Mouse (Mus musculus): Measurements from ENCODE around the gene Gm43191. TPM values are rescaled to one million over a fixed set of nuclear protein-coding genes. Genes with fewer than 3 reads are reported as not detected.
"Not testable (repeated sequence)": the region's sequence is repeated elsewhere in the genome, so short reads cannot be mapped to it uniquely, and the experiment has no call there.

Gene Gm43191
- polyA plus RNA-seq, 1 experiment from 2014 or later, result not detected

DNA sequence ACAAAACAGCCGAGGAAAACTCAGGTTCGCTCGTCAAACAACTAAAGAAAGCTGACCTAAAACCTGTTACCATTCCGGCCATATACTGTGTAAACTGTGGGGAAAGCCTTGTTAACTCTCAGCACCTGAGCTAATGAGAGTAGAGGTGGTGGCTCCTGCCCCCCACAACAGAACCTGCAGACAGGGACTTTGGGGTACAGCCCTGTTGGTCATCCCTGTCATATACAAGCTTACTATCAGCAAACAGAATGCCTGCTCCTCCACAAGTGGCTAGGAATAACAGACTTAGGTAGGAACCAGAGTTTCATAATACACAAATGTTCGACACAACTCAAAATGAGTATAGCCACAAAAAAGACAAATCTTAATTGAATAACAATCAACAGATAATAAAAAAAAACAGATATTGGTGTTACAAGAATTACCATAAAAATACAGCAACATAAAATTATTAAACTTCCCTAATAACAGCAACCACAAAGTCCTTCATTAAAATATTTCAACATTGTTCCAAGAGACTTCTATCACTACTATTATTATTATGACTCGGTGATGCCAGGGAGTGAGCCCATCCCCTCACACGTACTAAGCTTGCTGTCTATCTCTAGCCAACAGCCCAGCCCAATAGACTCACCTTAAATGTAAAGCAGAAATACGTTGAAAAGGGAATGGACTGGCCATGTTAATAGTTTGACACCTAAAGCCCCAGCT, 14.1 kb upstream of the Gm43191 start:
- Histone ChIP-seq H3K9me3 (replicated peaks; ENCODE audit: control insufficient read depth, low read length) (no peaks in the 10 kb centered on the region), H3K4me3 (replicated peaks; ENCODE audit: low read length) (no peak overlapping the region), H3K27ac (ENCODE audit: low read length) (no peak overlapping the region), H3K27me3 (ENCODE audit: control insufficient read depth, insufficient read depth, low read length) (no peaks in the 10 kb centered on the region), H3K36me3 (ENCODE audit: control insufficient read depth, insufficient read depth, low read length) (no peaks in the 10 kb centered on the region), H3K4me2 (ENCODE audit: low read depth, low read length) (no peak overlapping the region), H3K4me1 (ENCODE audit: control insufficient read depth, insufficient read depth, low read length) (peaks cover 5% of the 10 kb centered on the region; the same call in 1 of the 2 replicates), H3K9ac (ENCODE audit: low read length) (no peak overlapping the region)
- ATAC-seq (ENCODE audit: insufficient read depth, low FRiP score), result no peak
- 82% methylated on average over 8 of the region's 8 CpGs for WGBS

DNA sequence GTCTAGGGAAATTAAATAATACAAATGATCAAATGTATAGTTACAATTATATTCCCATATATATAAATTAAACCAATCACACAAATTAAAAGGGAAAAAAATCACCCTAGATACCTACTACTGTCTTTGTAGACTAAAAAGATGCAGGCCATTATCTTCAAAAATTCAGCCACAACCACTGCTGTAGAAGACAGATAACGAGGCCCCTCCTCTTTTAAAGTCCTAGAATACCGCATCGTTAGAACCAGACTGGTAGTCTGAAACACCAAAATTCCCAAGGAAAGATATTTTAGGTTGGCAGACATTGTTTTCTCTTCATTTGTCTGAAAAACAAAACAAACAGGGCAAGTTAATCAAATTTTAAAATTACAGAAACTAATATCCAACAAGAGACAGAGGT, 13.3 kb upstream of the Gm43191 start:
- ATAC-seq (ENCODE audit: insufficient read depth, low FRiP score), result no peak
- no peak overlapping the region for H3K27ac ChIP-seq (ENCODE audit: low read length)
- 90% methylated on average over 3 of the region's 3 CpGs for WGBS

DNA sequence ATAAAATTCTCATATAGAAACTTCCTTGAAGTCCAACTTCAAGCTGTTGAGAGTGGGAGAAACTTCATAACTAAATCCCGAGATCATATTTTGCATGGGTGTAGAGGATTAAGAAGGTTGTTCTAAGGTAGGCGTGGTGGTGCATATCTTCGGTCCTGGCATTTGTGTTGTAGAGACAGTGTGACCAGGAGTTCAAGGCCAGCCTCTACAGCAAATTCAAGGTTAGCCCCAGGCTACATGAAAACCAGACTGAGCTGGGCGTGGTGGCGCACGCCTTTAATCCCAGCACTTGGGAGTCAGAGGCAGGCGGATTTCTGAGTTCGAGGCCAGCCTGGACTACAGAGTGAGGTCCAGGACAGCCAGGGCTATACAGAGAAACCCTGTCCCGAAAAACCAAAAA, 16.8 kb downstream of the Gm43191 start:
- 88% methylated on average over 9 of the region's 9 CpGs for WGBS
- H3K36me3 ChIP-seq (ENCODE audit: control insufficient read depth, insufficient read depth, low read length); H3K27ac ChIP-seq (ENCODE audit: low read length); H3K4me2 ChIP-seq (ENCODE audit: low read depth, low read length); H3K4me3 ChIP-seq (replicated peaks; ENCODE audit: low read length); ATAC-seq (ENCODE audit: insufficient read depth, low FRiP score); H3K27me3 ChIP-seq (ENCODE audit: control insufficient read depth, insufficient read depth, low read length); H3K9ac ChIP-seq (ENCODE audit: low read length); H3K9me3 ChIP-seq (replicated peaks; ENCODE audit: control insufficient read depth, low read length): not testable (repeated sequence)
- H3K4me1 ChIP-seq (ENCODE audit: control insufficient read depth, insufficient read depth, low read length), result peaks cover 15% of the 10 kb centered on the region; the same call in 1 of the 2 replicates

More for the DNA sequence above, 13.3 kb upstream of the Gm43191 start:
- Histone ChIP-seq H3K4me1 (ENCODE audit: control insufficient read depth, insufficient read depth, low read length) (peaks cover 5% of the 10 kb centered on the region; the same call in 1 of the 2 replicates), H3K4me2 (ENCODE audit: low read depth, low read length) (no peak overlapping the region), H3K4me3 (replicated peaks; ENCODE audit: low read length) (no peak overlapping the region), H3K27me3 (ENCODE audit: control insufficient read depth, insufficient read depth, low read length) (no peaks in the 10 kb centered on the region), H3K9me3 (replicated peaks; ENCODE audit: control insufficient read depth, low read length) (no peaks in the 10 kb centered on the region), H3K9ac (ENCODE audit: low read length) (no peak overlapping the region), H3K36me3 (ENCODE audit: control insufficient read depth, insufficient read depth, low read length) (no peaks in the 10 kb centered on the region)

DNA sequence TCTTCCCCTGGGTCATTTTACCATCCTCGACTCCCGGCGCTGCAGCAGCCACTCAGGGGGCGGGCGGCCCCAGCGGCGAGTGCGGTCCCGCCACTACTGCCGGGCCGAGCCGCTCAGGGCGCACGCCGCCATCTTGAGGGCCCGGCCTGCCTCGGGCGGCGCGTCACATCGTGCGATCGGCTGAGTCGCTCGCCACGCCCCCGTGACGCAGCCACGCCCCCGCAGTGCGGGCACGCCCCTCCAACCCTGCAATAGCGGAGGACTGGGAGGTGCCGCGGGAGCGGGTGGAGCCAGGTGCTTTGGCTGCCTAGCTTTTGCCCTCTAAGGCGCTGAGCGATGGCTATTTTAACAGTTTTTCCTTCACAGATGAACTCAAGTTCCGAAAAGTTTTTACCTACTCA, 18.6 kb downstream of the Gm43191 start, which contains the start of gene Mfsd14a:
TSS of gene Mfsd14a (minus strand) at position 215 of the 401 bp plus-strand sequence.
- Histone ChIP-seq H3K4me2 (ENCODE audit: low read depth, low read length) (peak within 1 kb of the TSS; percentile 81), H3K4me3 (replicated peaks; ENCODE audit: low read length) (peak within 1 kb of the TSS; percentile 82), H3K4me1 (ENCODE audit: control insufficient read depth, insufficient read depth, low read length) (peaks cover 19% of the 10 kb centered on the region; the same call in 1 of the 2 replicates), H3K9me3 (replicated peaks; ENCODE audit: control insufficient read depth, low read length) (no peaks in the 10 kb centered on the region), H3K27me3 (ENCODE audit: control insufficient read depth, insufficient read depth, low read length) (no peaks in the 10 kb centered on the region), H3K36me3 (ENCODE audit: control insufficient read depth, insufficient read depth, low read length) (no peaks in the 10 kb centered on the region), H3K9ac (ENCODE audit: low read length) (peak within 1 kb of the TSS; percentile 92), H3K27ac (ENCODE audit: low read length) (peak within 1 kb of the TSS; percentile 91)
- ATAC-seq (ENCODE audit: insufficient read depth, low FRiP score), result peak; percentile 100
- WGBS, result under 1% methylated on average over 38 of the region's 39 CpGs

DNA sequence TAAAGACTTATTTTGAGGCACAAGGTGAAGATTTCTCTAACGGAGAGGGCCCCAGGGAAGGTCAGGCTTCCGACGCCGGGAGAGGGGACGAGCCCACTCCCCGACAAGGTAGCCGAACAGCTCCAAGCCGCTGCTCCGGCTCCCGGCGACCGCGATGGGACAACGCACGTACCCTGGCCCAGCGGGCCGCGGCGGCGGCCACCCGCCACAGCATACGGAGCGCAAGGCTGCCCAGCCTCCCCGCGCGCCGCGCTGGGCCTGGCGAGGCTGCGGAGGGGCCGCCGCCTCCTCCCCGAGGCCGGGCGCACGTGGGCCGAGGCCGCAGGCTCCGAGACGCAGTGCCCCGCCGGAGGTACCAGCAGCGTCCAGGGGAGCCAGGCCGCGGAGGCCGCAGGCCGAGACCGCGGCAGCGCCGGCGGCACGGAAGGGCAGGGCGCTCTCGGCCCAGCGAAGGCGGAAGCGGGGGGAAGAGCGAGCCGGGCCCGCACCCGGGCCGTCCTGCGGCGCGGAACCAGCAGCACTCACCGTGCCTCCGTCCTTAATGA, 19.1 kb downstream of the Gm43191 start:
- H3K4me3 ChIP-seq (replicated peaks; ENCODE audit: low read length), result peak overlapping the region; percentile 82
- peak overlapping the region; percentile 81 for H3K4me2 ChIP-seq (ENCODE audit: low read depth, low read length)
- no peaks in the 10 kb centered on the region for H3K36me3 ChIP-seq (ENCODE audit: control insufficient read depth, insufficient read depth, low read length)
- ATAC-seq (ENCODE audit: insufficient read depth, low FRiP score), result peak; percentile 83
- H3K9me3 ChIP-seq (replicated peaks; ENCODE audit: control insufficient read depth, low read length), result no peaks in the 10 kb centered on the region
- under 1% methylated on average over 64 of the region's 68 CpGs for WGBS
- peak overlapping the region; percentile 92 for H3K9ac ChIP-seq (ENCODE audit: low read length)
- no peaks in the 10 kb centered on the region for H3K27me3 ChIP-seq (ENCODE audit: control insufficient read depth, insufficient read depth, low read length)
- peaks cover 19% of the 10 kb centered on the region for H3K4me1 ChIP-seq (ENCODE audit: control insufficient read depth, insufficient read depth, low read length)
- H3K27ac ChIP-seq (ENCODE audit: low read length), result peak overlapping the region; percentile 91

DNA sequence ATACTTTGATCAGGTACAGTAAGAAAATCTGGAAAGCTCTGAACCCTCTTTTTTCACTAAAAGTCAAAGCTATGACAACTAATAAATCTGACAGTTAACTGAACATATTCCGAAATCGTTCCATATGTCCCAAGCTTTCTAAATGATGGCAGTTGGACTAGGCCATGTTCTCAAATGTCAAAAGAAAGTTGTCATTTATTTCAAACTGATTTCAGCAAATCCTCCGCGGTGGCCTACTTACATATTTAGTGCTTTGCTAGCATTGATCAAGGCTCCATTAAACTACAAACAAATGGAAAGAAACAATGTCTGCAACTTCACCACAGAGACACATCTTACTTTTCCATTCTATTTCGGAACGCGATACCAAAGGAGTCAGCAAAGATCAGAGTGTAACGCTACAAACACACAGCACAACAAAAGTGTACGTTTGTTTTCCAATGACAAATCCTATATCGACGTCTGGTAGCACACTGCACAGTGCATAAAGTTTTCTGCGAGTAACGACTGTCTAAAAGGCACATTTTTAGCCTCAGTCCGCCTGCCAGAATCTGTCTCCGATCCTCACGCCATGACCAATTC, 19.7 kb downstream of the Gm43191 start:
- no peak for ATAC-seq (ENCODE audit: insufficient read depth, low FRiP score)
- H3K27me3 ChIP-seq (ENCODE audit: control insufficient read depth, insufficient read depth, low read length), result no peaks in the 10 kb centered on the region

DNA sequence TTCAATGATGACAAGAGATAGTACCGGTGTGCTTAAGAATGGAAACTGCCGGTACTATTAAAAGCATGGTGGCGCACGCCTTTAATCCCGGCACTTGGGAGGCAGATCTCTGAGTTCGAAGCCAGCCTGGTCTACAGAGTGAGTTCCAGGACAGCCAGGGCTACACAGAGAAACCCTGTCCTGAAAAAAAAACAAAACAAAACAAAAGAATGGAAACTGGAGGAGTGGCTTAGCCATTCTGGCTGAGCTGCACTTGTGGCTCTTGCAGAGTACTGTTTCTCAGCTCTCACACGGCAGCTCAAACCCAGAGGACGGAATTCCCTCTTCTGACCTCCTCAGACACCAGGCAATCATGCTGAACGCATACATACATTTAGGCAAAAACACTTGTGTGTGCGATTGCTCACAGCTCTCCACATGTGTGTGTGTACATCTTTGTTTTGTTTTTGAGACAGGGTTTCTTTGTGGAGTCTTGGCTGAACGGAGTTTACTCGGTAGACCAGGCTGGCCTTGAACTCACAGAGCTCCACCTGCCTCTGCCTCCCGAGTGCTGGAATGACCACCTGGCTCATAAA, 21.1 kb downstream of the Gm43191 start:
- no peaks in the 10 kb centered on the region for H3K9me3 ChIP-seq (replicated peaks; ENCODE audit: control insufficient read depth, low read length)
- H3K36me3 ChIP-seq (ENCODE audit: control insufficient read depth, insufficient read depth, low read length), result no peaks in the 10 kb centered on the region
- no peak overlapping the region for H3K4me3 ChIP-seq (replicated peaks; ENCODE audit: low read length)
- H3K4me2 ChIP-seq (ENCODE audit: low read depth, low read length), result 0 out of 2 replicates have a peak overlapping the region, but pooled peaks have one; percentile 81
- no peak overlapping the region for H3K9ac ChIP-seq (ENCODE audit: low read length)
- WGBS, result 81% methylated on average over 13 of the region's 13 CpGs
- no peak overlapping the region for H3K27ac ChIP-seq (ENCODE audit: low read length)
- H3K27me3 ChIP-seq (ENCODE audit: control insufficient read depth, insufficient read depth, low read length), result no peaks in the 10 kb centered on the region
- ATAC-seq (ENCODE audit: insufficient read depth, low FRiP score), result no peak
- peaks cover 19% of the 10 kb centered on the region for H3K4me1 ChIP-seq (ENCODE audit: control insufficient read depth, insufficient read depth, low read length)

More for the DNA sequence above, 19.7 kb downstream of the Gm43191 start:
- Histone ChIP-seq H3K9me3 (replicated peaks; ENCODE audit: control insufficient read depth, low read length) (no peaks in the 10 kb centered on the region), H3K27ac (ENCODE audit: low read length) (peak overlapping the region; percentile 91), H3K36me3 (ENCODE audit: control insufficient read depth, insufficient read depth, low read length) (no peaks in the 10 kb centered on the region), H3K4me3 (replicated peaks; ENCODE audit: low read length) (peak overlapping the region; percentile 82), H3K4me2 (ENCODE audit: low read depth, low read length) (peak overlapping the region; percentile 81), H3K4me1 (ENCODE audit: control insufficient read depth, insufficient read depth, low read length) (peaks cover 19% of the 10 kb centered on the region), H3K9ac (ENCODE audit: low read length) (peak overlapping the region; percentile 92)
- WGBS, result 3% methylated on average over 16 of the region's 16 CpGs

DNA sequence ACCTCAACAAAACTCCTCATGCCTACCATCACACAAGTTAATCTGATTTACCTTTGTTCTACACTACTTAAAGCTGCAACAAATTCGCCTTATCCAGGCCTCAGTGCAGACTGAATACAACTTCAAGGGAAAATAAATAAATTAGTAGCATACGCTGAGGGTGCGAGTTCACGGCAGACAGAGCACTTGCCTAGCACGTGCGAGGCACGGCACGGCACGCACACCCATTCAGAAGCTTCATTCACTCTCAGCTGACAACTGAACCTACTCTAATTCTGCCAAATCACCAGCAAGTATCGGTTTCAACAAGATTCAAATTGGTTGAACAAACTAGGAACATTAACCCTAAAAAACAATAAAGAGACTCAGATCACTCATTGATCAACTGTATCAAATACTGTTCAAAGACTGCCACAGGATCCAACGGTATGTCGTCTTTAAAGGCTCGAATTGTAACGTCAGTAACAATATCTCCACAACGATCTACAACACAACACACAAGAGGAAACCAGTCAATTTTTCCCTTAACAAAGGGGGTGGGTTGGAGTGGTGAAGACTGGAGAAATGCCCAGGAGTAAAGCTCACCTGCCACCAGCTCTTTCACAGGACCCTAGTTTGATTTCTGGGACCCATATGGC, 22.0 kb downstream of the Gm43191 start:
- Histone ChIP-seq H3K4me3 (replicated peaks; ENCODE audit: low read length) (no peak overlapping the region), H3K9me3 (replicated peaks; ENCODE audit: control insufficient read depth, low read length) (no peaks in the 10 kb centered on the region), H3K27me3 (ENCODE audit: control insufficient read depth, insufficient read depth, low read length) (no peaks in the 10 kb centered on the region), H3K36me3 (ENCODE audit: control insufficient read depth, insufficient read depth, low read length) (no peaks in the 10 kb centered on the region), H3K4me1 (ENCODE audit: control insufficient read depth, insufficient read depth, low read length) (peaks cover 19% of the 10 kb centered on the region), H3K27ac (ENCODE audit: low read length) (no peak overlapping the region), H3K4me2 (ENCODE audit: low read depth, low read length) (no peak overlapping the region), H3K9ac (ENCODE audit: low read length) (no peak overlapping the region)
- no peak for ATAC-seq (ENCODE audit: insufficient read depth, low FRiP score)
- WGBS, result 75% methylated on average over 15 of the region's 15 CpGs
